Mouse (Mus musculus) forebrain, embryonic 13.5 days (tissue): ENCODE measurements around the gene Ccdc138. TPM values are rescaled to one million over a fixed set of nuclear protein-coding genes. Genes with fewer than 3 reads are reported as not detected.

ENCODE experiments used
- ATAC-seq: fragments of 200-750 bp; cut with Nextera tagmentation; 2 replicates; pipeline ENCODE4 v1.8.0; 2017
- H3K27ac ChIP-seq: fragments of 300-500 bp; sonication (generic); 2 replicates; pipeline ENCODE4 v1.5.1; 2015; ENCODE audit warnings: inconsistent platforms, mild to moderate bottlenecking, moderate library complexity
- H3K27me3 ChIP-seq: fragments of 300-500 bp; sonication (generic); 2 replicates; pipeline ENCODE4 v1.6.1; 2015; ENCODE audit warnings: mild to moderate bottlenecking, inconsistent platforms
- H3K36me3 ChIP-seq: fragments of 300-500 bp; sonication (generic); 2 replicates; pipeline ENCODE4 v1.6.1; 2015; ENCODE audit warnings: mild to moderate bottlenecking, inconsistent platforms; ENCODE audit not compliant: poor library complexity, severe bottlenecking
- H3K4me1 ChIP-seq: fragments of 300-500 bp; sonication (generic); 2 replicates; pipeline ENCODE4 v1.6.1; 2015; ENCODE audit warnings: inconsistent platforms
- H3K4me2 ChIP-seq: fragments of 300-500 bp; sonication (generic); 2 replicates; pipeline ENCODE4 v1.6.1; 2015; ENCODE audit warnings: inconsistent platforms, mild to moderate bottlenecking, moderate library complexity
- H3K4me3 ChIP-seq: fragments of 300-500 bp; sonication (generic); 2 replicates; pipeline ENCODE4 v1.5.1; 2015; ENCODE audit warnings: mild to moderate bottlenecking, inconsistent platforms
- H3K9ac ChIP-seq: fragments of 300-500 bp; sonication (generic); 2 replicates; pipeline ENCODE4 v1.6.1; 2015; ENCODE audit warnings: mild to moderate bottlenecking, inconsistent platforms
- H3K9me3 ChIP-seq: fragments of 300-500 bp; sonication (generic); replicated peaks from 2 replicates; pipeline ENCODE4 v1.6.1; 2016; ENCODE audit warnings: inconsistent platforms
- WGBS: fragments of 180-500 bp; shearing (Covaris S2); methylation state at CpG from one replicate; pipeline ENCODE4 v1.1.7; 2015; 5-methylcytosine and 5-hydroxymethylcytosine counted together
- polyA plus RNA-seq: library from polyadenylated mRNA; unstranded; fragments of >200 nt; fragmentation: Nextera tagmentation; extraction: Ambion mirVana; gene quantifications from 2 replicates; pipeline ENCODE4 v1.2.1, GENCODE M21; 2015

Ccdc138 gene
- polyA plus RNA-seq, 1 experiment from 2014 or later: 13.7 TPM

DNA sequence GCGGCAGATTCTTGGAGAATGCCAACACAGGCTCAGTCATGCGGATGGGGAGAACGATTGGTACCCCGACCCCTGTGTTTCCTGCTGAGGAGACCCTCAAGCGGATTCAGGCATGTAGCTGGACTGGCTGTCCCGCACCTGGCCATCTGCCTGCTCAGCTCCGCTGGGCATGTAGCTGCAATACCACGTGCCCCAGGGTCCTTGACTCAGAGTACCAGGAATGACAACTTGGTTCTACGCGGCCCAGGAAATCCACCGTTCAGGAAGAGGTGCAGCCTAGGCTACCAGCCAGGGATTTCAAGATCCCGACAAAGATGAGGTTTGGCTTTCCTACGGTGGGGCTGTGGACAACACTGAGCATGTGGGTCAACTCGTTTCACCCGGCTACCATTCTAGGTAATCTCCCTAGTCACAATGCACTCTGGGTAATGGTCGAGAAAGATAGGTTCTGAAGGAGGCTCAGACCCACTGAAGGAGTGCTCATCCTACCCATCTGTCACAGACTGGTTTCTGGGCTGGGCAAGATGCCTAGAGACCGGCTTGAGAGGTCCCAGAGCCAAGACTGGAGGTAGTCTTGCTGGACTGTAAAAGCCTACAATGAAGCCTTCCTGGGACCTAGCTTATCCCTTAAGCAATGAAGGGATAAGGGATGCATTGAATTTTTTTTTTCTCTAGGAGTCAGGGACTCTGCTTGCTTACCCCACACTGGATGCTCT lies 120.9 kb downstream of the Ccdc138 start:
- H3K4me1 ChIP-seq: no peaks in the 10 kb centered on the region
- 92% methylated on average over 17 of the region's 17 CpGs for WGBS
- no peak for ATAC-seq

DNA sequence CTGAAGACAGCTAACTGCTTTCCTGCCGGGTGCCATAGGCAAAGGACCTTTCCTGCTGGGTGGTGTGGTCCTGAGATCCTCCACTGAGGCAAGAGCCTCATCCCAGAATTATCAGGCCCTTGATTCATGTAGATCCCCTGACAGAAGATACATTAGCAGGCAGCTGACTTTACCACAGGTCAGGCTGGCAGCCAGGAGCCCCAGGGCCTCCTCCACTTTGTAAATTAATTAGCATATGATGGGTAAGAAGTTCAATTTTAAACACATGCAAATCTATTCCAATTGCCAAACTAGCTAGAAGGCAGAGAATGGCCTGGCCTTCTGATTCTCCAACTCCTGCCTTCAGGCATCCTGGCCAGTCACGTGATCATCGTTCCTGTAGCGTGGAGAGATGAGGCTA lies 121.5 kb downstream of the Ccdc138 start:
- Histone ChIP-seq H3K9ac (no peak overlapping the region), H3K4me2 (no peak overlapping the region), H3K4me3 (no peak overlapping the region), H3K27ac (no peak overlapping the region), H3K4me1 (no peaks in the 10 kb centered on the region), H3K27me3 (0 out of 2 replicates have a peak, but pooled peaks cover 2% of the 10 kb centered on the region), H3K9me3 (no peaks in the 10 kb centered on the region), H3K36me3 (no peaks in the 10 kb centered on the region)
- no peak for ATAC-seq
- WGBS: 89% methylated on average over 4 of the region's 4 CpGs

More for the DNA sequence above, 120.9 kb downstream of the Ccdc138 start:
- Histone ChIP-seq H3K9me3 (no peaks in the 10 kb centered on the region), H3K36me3 (no peaks in the 10 kb centered on the region), H3K27ac (no peak overlapping the region), H3K9ac (no peak overlapping the region), H3K4me3 (no peak overlapping the region), H3K27me3 (0 out of 2 replicates have a peak, but pooled peaks cover 2% of the 10 kb centered on the region), H3K4me2 (no peak overlapping the region)

DNA sequence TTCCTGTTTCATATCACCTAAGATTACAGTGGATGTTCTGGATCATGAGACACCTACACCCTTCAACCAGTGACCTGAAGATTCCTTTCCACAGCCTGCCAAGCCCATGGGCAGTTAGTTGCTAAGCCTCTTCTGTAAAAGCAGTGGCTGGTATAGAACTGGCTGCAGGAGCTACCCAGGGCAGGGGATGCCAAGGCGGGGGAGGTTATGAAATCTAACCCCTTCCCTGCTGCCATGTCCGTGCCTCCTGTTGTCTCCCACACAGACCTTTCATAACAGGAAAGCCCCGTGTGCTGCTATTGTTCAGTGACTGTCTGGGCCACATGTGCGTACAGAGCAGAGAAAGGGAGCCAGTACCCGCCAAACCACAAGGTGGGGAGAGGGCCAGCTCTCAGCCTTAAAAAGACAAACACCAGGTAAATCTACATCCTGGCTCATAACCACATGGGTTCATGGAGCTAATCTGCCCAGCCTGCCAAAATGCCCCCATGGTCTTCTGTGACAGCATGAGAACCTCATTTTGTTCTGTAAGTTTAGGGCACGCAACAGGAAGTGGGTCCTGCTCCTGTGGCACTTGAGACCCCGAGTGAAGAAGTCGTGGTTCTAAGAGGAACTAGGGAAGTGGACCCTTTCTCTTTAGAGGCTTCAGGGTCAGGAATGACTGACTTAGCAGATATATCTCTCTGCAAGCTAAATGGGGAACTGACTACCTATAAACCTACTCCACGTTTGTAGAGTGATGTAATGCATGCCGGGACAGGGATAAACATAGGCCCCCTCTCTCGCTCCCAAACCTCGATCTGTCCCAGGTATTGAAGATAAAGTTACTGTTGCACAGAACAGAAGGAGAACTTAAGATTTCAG lies 127.3 kb downstream of the Ccdc138 start:
- 76% methylated on average over 12 of the region's 12 CpGs for WGBS
- Histone ChIP-seq H3K27ac (no peak overlapping the region), H3K4me2 (no peak overlapping the region), H3K36me3 (no peaks in the 10 kb centered on the region), H3K9ac (no peak overlapping the region), H3K4me1 (no peaks in the 10 kb centered on the region), H3K27me3 (0 out of 2 replicates have a peak, but pooled peaks cover 24% of the 10 kb centered on the region), H3K9me3 (no peaks in the 10 kb centered on the region), H3K4me3 (no peak overlapping the region)
- ATAC-seq: no peak

Other genes with a start within 250 kb of the Ccdc138 start
- 73.0 and 86.7 TPM in 2 replicates for gene Gcc2, start 242.5 kb upstream of the Ccdc138 start, polyA plus RNA-seq
- 82.4 and 83.0 TPM in 2 replicates for gene Lims1, start 174.5 kb upstream of the Ccdc138 start, polyA plus RNA-seq
- 20.2 and 23.3 TPM in 2 replicates for gene Ranbp2, start 51.0 kb upstream of the Ccdc138 start, polyA plus RNA-seq
- gene Edar, start 177.7 kb downstream of the Ccdc138 start, polyA plus RNA-seq: 0.41 and 0.84 TPM in 2 replicates
- gene Gm17542, start 220.3 kb downstream of the Ccdc138 start, polyA plus RNA-seq: not detected in 2 replicates